Mouse (Mus musculus) MEL (cell line): ENCODE measurements at regions not wholly inside any gene's neighbourhood (a gene's known extent, or its start where the extent isn't known, plus 50 kb on each side); places are given as distances from the start of the nearest gene placed in this dataset.

Experiments used
- DNase-seq: peaks from one replicate; pipeline ENCODE4 v3.0.0; 2011; ENCODE audit warnings: low read depth, low spot score
- H3K27ac ChIP-seq: 2 replicates; pipeline ENCODE4 v1.5.1; 2012; ENCODE audit warnings: low read depth, mild to moderate bottlenecking, control low read depth, low read length, moderate library complexity; ENCODE audit not compliant: control insufficient read depth
- H3K27me3 ChIP-seq, 2 experiments: fragments of 150-350 bp in 1 of 2; sonication (generic) in 1 of 2; 2 replicates each; pipeline ENCODE4 v1.6.1; 2012; ENCODE audit warnings: low read length in 2 of 2, mild to moderate bottlenecking in 2 of 2, improper control_type of control experiment in 1 of 2, moderate library complexity in 1 of 2; ENCODE audit not compliant: insufficient read depth in 2 of 2, control insufficient read depth in 1 of 2
- H3K36me3 ChIP-seq, 2 experiments: 2 replicates each; pipeline ENCODE4 v1.6.1; 2012 to 2014; ENCODE audit warnings: low read length in 2 of 2, improper control_type of control experiment in 1 of 2, inconsistent platforms in 1 of 2, mild to moderate bottlenecking in 1 of 2; ENCODE audit not compliant: insufficient read depth in 2 of 2, control insufficient read depth in 1 of 2
- H3K4me1 ChIP-seq, 2 experiments: fragments of 150-350 bp in 1 of 2; sonication (generic) in 1 of 2; 2 replicates each; pipeline ENCODE4 v1.6.1; 2012; ENCODE audit warnings: low read length in 2 of 2, improper control_type of control experiment in 1 of 2, mild to moderate bottlenecking in 1 of 2; ENCODE audit not compliant: insufficient read depth in 2 of 2, control insufficient read depth in 1 of 2
- H3K4me3 ChIP-seq, 2 experiments: fragments of 150-350 bp in 1 of 2; sonication (generic) in 1 of 2; 2 replicates each; pipeline ENCODE4 v1.5.1; 2012; ENCODE audit warnings: low read depth in 2 of 2, low read length in 2 of 2, mild to moderate bottlenecking in 2 of 2, moderate library complexity in 2 of 2, control low read depth in 1 of 2, improper control_type of control experiment in 1 of 2; ENCODE audit not compliant: control insufficient read depth in 1 of 2, insufficient read depth in 1 of 2
- H3K79me2 ChIP-seq: 2 replicates; pipeline ENCODE4 v1.6.1; 2012; ENCODE audit warnings: mild to moderate bottlenecking, low read length, moderate library complexity; ENCODE audit not compliant: control insufficient read depth, poor library complexity, insufficient read depth
- H3K9ac ChIP-seq: 2 replicates; pipeline ENCODE4 v1.6.1; 2012; ENCODE audit warnings: low read depth, mild to moderate bottlenecking, control low read depth, low read length, moderate library complexity; ENCODE audit not compliant: control insufficient read depth, poor library complexity, severe bottlenecking
- H3K9me3 ChIP-seq: fragments of 150-350 bp; sonication (generic); replicated peaks from 2 replicates; pipeline ENCODE4 v1.6.1; 2012; ENCODE audit warnings: mild to moderate bottlenecking, low read length, improper control_type of control experiment, moderate library complexity; ENCODE audit not compliant: insufficient read depth
- BHLHE40 ChIP-seq: IDR thresholded peaks from 2 replicates; pipeline ENCODE4 v1.6.1; 2012; ENCODE audit warnings: low read depth, mild to moderate bottlenecking, inconsistent platforms, low read length, improper control_type of control experiment, borderline replicate concordance
- CHD1 ChIP-seq: IDR thresholded peaks from 2 replicates; pipeline ENCODE4 v1.6.1; 2012; ENCODE audit warnings: low read depth, mild to moderate bottlenecking, inconsistent platforms, low read length, improper control_type of control experiment
- CHD2 ChIP-seq: IDR thresholded peaks from 2 replicates; pipeline ENCODE4 v1.6.1; 2011; ENCODE audit warnings: low read length, improper control_type of control experiment
- E2F4 ChIP-seq: IDR thresholded peaks from 2 replicates; pipeline ENCODE4 v1.6.1; 2011; ENCODE audit warnings: low read depth, low read length, improper control_type of control experiment, borderline replicate concordance
- ELF1 ChIP-seq: IDR thresholded peaks from 2 replicates; pipeline ENCODE4 v1.6.1; 2014; ENCODE audit warnings: low read depth, mild to moderate bottlenecking, inconsistent platforms, low read length, improper control_type of control experiment, moderate library complexity
- EP300 ChIP-seq, 2 experiments: IDR thresholded peaks; 2 replicates each; pipeline ENCODE4 v1.6.1; 2011; ENCODE audit warnings: improper control_type of control experiment in 2 of 2, low read length in 2 of 2, low read depth in 1 of 2, mild to moderate bottlenecking in 1 of 2
- ETS1 ChIP-seq: IDR thresholded peaks from 2 replicates; pipeline ENCODE4 v1.6.1; 2012; ENCODE audit warnings: low read depth, mild to moderate bottlenecking, inconsistent platforms, low read length, improper control_type of control experiment, moderate library complexity
- JUND ChIP-seq: IDR thresholded peaks from 2 replicates; pipeline ENCODE4 v1.6.1; 2011; ENCODE audit warnings: low read depth, mild to moderate bottlenecking, improper control_type of control experiment, low read length
- KAT2A ChIP-seq: conservative IDR thresholded peaks from 2 replicates; pipeline ENCODE4 v1.6.1; 2012; ENCODE audit warnings: low read depth, low read length, improper control_type of control experiment, inconsistent platforms
- MAFK ChIP-seq: IDR thresholded peaks from 2 replicates; pipeline ENCODE4 v1.6.1; 2011; ENCODE audit warnings: low read depth, mild to moderate bottlenecking, low read length, improper control_type of control experiment, borderline replicate concordance
- MAX ChIP-seq: IDR thresholded peaks from 2 replicates; pipeline ENCODE4 v1.6.1; 2011; ENCODE audit warnings: low read length, improper control_type of control experiment
- MAZ ChIP-seq: IDR thresholded peaks from 2 replicates; pipeline ENCODE4 v1.6.1; 2012; ENCODE audit warnings: low read depth, mild to moderate bottlenecking, inconsistent platforms, low read length, improper control_type of control experiment
- MXI1 ChIP-seq: IDR thresholded peaks from 2 replicates; pipeline ENCODE4 v1.6.1; 2011; ENCODE audit warnings: mild to moderate bottlenecking, low read depth, low read length, improper control_type of control experiment
- MYB ChIP-seq: IDR thresholded peaks from 2 replicates; pipeline ENCODE4 v1.6.1; 2011; ENCODE audit warnings: mild to moderate bottlenecking, low read depth, low read length, improper control_type of control experiment
- NELFE ChIP-seq: IDR thresholded peaks from 2 replicates; pipeline ENCODE4 v1.6.1; 2011; ENCODE audit warnings: low read depth, low read length, improper control_type of control experiment
- NRF1 ChIP-seq: IDR thresholded peaks from 2 replicates; pipeline ENCODE4 v1.6.1; 2014; ENCODE audit warnings: low read depth, mild to moderate bottlenecking, inconsistent platforms, low read length, improper control_type of control experiment, moderate library complexity; ENCODE audit not compliant: poor library complexity, insufficient read depth, severe bottlenecking
- POLR2A ChIP-seq, 2 experiments: IDR thresholded peaks; 2 replicates each; pipeline ENCODE4 v1.6.1; 2011 to 2012; ENCODE audit warnings: low read length in 2 of 2, mild to moderate bottlenecking in 2 of 2, control low read depth in 1 of 2, improper control_type of control experiment in 1 of 2, low read depth in 1 of 2, moderate library complexity in 1 of 2; ENCODE audit not compliant: control insufficient read depth in 1 of 2, insufficient read depth in 1 of 2, poor library complexity in 1 of 2
- RAD21 ChIP-seq: IDR thresholded peaks from 2 replicates; pipeline ENCODE4 v1.6.1; 2011; ENCODE audit warnings: mild to moderate bottlenecking, low read depth, low read length, improper control_type of control experiment
- RCOR1 ChIP-seq: IDR thresholded peaks from 2 replicates; pipeline ENCODE4 v1.6.1; 2012; ENCODE audit warnings: low read depth, mild to moderate bottlenecking, inconsistent platforms, low read length, improper control_type of control experiment
- SIN3A ChIP-seq: IDR thresholded peaks from 2 replicates; pipeline ENCODE4 v1.6.1; 2012; ENCODE audit warnings: low read length, improper control_type of control experiment, inconsistent platforms
- SMC3 ChIP-seq: IDR thresholded peaks from 2 replicates; pipeline ENCODE4 v1.6.1; 2011; ENCODE audit warnings: low read depth, low read length, improper control_type of control experiment
- TAL1 ChIP-seq: IDR thresholded peaks from 2 replicates; pipeline ENCODE4 v1.6.1; 2012; ENCODE audit warnings: mild to moderate bottlenecking, inconsistent platforms, low read length, moderate library complexity, mixed read lengths
- UBTF ChIP-seq: IDR thresholded peaks from 2 replicates; pipeline ENCODE4 v1.6.1; 2012; ENCODE audit warnings: low read depth, mild to moderate bottlenecking, inconsistent platforms, low read length, improper control_type of control experiment, moderate library complexity, borderline replicate concordance; ENCODE audit not compliant: insufficient read depth
- ZMIZ1 ChIP-seq: IDR thresholded peaks from 2 replicates; pipeline ENCODE4 v1.6.1; 2012; ENCODE audit warnings: low read depth, mild to moderate bottlenecking, inconsistent platforms, low read length, improper control_type of control experiment, moderate library complexity

DNA sequence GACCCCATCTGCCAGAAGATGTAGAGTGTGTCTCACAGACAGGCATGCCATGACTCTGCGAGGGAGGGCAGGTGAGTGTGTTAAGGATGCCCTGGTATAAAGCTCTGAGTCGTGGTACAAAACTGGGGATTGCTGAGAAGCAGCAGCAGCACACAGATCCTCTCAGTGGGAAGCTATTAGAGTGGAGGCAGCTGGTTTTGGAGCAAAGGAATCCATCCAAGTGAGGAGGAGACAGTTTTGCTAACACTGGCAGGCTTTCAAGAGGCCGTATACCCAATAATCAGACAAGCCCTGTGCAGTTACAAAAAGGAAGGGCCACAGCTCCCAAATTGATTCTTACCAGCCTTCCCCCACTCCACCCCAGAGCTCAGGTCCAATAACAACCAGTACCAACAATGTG is 170.4 kb upstream of the AI593442 start:
- no peak for DNase-seq
- Histone ChIP-seq H3K4me1 (no peaks in the 10 kb centered on the region), H3K9ac (no peak overlapping the region), H3K27me3 (no peaks in the 10 kb centered on the region), H3K27ac (no peak overlapping the region), H3K36me3 (no peaks in the 10 kb centered on the region), H3K79me2 (no peaks in the 10 kb centered on the region), H3K9me3 (no peaks in the 10 kb centered on the region), H3K4me3 (no peak overlapping the region)
- TF ChIP-seq RAD21 (no peak), JUND (no peak), EP300 (IDR thresholded peaks at IDR 0.05; ENCODE audit: low read depth in 1 of 2, low read length in 2 of 2) (no peak), MAZ (no peak), NRF1 (no peak), TAL1 (no peak), CHD2 (no peak), UBTF (no peak), POLR2A (IDR thresholded peaks at IDR 0.05; ENCODE audit: control insufficient read depth in 1 of 2, insufficient read depth in 1 of 2, low read depth in 1 of 2, low read length in 2 of 2, poor library complexity in 1 of 2) (no peak), ZMIZ1 (no peak), MAX (no peak), KAT2A (no peak), ETS1 (no peak), NELFE (no peak), BHLHE40 (no peak), SMC3 (no peak)

DNA sequence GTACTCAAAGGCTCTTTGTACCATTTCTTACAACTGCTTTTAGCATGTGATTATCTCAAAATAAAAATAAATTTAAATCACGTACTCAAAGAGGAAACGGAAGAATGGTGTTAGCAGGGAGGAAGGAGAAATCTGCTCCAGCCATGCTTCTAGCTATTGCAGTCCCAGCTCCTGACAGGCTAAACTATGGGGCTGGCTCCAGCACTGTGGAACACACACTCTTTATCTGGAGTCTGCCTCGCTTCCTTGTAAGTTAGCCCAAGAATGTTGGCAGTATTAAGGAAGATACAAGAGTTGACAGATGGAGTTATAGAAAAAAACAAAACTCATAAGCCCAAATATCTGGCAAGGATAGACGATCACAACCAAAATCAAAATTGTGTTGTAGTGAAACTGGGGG is 161.5 kb upstream of the AI593442 start:
- no peak overlapping the region for H3K4me3 ChIP-seq
- H3K9me3 ChIP-seq = no peaks in the 10 kb centered on the region
- no peak for TF ChIP-seq MAFK
- no peak for TF ChIP-seq SIN3A
- TF ChIP-seq RCOR1 = no peak
- TF ChIP-seq BHLHE40 = no peak
- TF ChIP-seq MXI1 = no peak
- no peak for TF ChIP-seq MAZ
- TF ChIP-seq KAT2A = no peak
- TF ChIP-seq NELFE = no peak
- TF ChIP-seq MAX = no peak
- no peak for TF ChIP-seq MYB
- TF ChIP-seq CHD1 = no peak
- TF ChIP-seq CHD2 = no peak
- TF ChIP-seq ELF1 = no peak
- TF ChIP-seq E2F4 = no peak
- H3K36me3 ChIP-seq = no peaks in the 10 kb centered on the region
- no peak overlapping the region for H3K9ac ChIP-seq
- no peak for DNase-seq
- H3K27ac ChIP-seq = no peak overlapping the region
- H3K27me3 ChIP-seq = no peaks in the 10 kb centered on the region
- H3K79me2 ChIP-seq = no peaks in the 10 kb centered on the region
- H3K4me1 ChIP-seq = no peaks in the 10 kb centered on the region
